Mouse (Mus musculus) embryonic facial prominence, embryonic 13.5 days (tissue): ENCODE measurements around the gene Anxa11. TPM values are rescaled to one million over a fixed set of nuclear protein-coding genes. Genes with fewer than 3 reads are reported as not detected.
A peak's percentile ranks its signal among the peaks of the same experiment; 100 is the strongest.
"Not testable (repeated sequence)": the region's sequence is repeated elsewhere in the genome, so short reads cannot be mapped to it uniquely, and the experiment has no call there.

Source experiments
- ATAC-seq: fragments of 200-750 bp; cut with Nextera tagmentation; 2 replicates; pipeline ENCODE4 v1.8.0; 2017; ENCODE audit warnings: low read depth; ENCODE audit not compliant: insufficient number of reproducible peaks, insufficient read depth, low FRiP score, low TSS enrichment
- H3K27ac ChIP-seq: fragments of 300-500 bp; sonication (generic); 2 replicates; pipeline ENCODE4 v1.5.1; 2015; ENCODE audit warnings: moderate library complexity, mild to moderate bottlenecking, inconsistent platforms
- H3K27me3 ChIP-seq: fragments of 300-500 bp; sonication (generic); 2 replicates; pipeline ENCODE4 v1.6.1; 2015; ENCODE audit warnings: mild to moderate bottlenecking, inconsistent platforms
- H3K36me3 ChIP-seq: fragments of 300-500 bp; sonication (generic); 2 replicates; pipeline ENCODE4 v1.6.1; 2015; ENCODE audit warnings: mild to moderate bottlenecking, inconsistent platforms
- H3K4me1 ChIP-seq: fragments of 300-500 bp; sonication (generic); 2 replicates; pipeline ENCODE4 v1.6.1; 2015; ENCODE audit warnings: inconsistent platforms
- H3K4me2 ChIP-seq: fragments of 300-500 bp; sonication (generic); 2 replicates; pipeline ENCODE4 v1.6.1; 2015; ENCODE audit warnings: moderate library complexity, mild to moderate bottlenecking, inconsistent platforms
- H3K4me3 ChIP-seq: fragments of 300-500 bp; sonication (generic); 2 replicates; pipeline ENCODE4 v1.5.1; 2015; ENCODE audit warnings: mild to moderate bottlenecking, inconsistent platforms
- H3K9ac ChIP-seq: fragments of 300-500 bp; sonication (generic); 2 replicates; pipeline ENCODE4 v1.6.1; 2015; ENCODE audit warnings: mild to moderate bottlenecking, inconsistent platforms
- H3K9me3 ChIP-seq: fragments of 300-500 bp; sonication (generic); 2 replicates; pipeline ENCODE4 v1.6.1; 2016; ENCODE audit warnings: inconsistent platforms
- WGBS: fragments of 180-500 bp; shearing (Covaris S2); methylation state at CpG from one replicate; pipeline ENCODE4 v1.1.7; 2015; ENCODE audit warnings: mixed read lengths; 5-methylcytosine and 5-hydroxymethylcytosine counted together
- microRNA-seq: library from miRNA; unstranded; fragments of <30 nt; microRNA quantifications from one replicate; pipeline ENCODE4, GENCODE M21; 2016
- polyA plus RNA-seq: library from polyadenylated mRNA; unstranded; fragments of >200 nt; fragmentation: Nextera tagmentation; extraction: Ambion mirVana; gene quantifications from 2 replicates; pipeline ENCODE4 v1.2.1, GENCODE M21; 2015

Anxa11 gene
- polyA plus RNA-seq, 1 experiment from 2014 or later = 15.4 TPM

- not testable (repeated sequence) for H3K4me1 ChIP-seq, H3K36me3 ChIP-seq, H3K9me3 ChIP-seq, H3K27me3 ChIP-seq, H3K9ac ChIP-seq, H3K4me2 ChIP-seq, H3K27ac ChIP-seq, H3K4me3 ChIP-seq
- WGBS = no CpG with 5 or more reads among the region's 44 CpGs
- ATAC-seq = peak; percentile 43; the same call in 1 of the 2 replicates
Observed at GRCm38 (mm10) chr14:25926814-25927561, 85.0 kb downstream of the Anxa11 start.

- H3K27me3 ChIP-seq, ATAC-seq, H3K27ac ChIP-seq, H3K9ac ChIP-seq, H3K9me3 ChIP-seq, H3K4me2 ChIP-seq, H3K4me1 ChIP-seq, H3K4me3 ChIP-seq, H3K36me3 ChIP-seq: not testable (repeated sequence)
- WGBS = no CpG with 5 or more reads among the region's 10 CpGs
Observed at GRCm38 (mm10) chr14:25927562-25927881, 85.6 kb downstream of the Anxa11 start, which contains the start of gene Tmem254a. TSS of gene Tmem254a (minus strand) at chr14:25927672.

Small RNAs within 50 kb of the gene (microRNA-seq; reads per million reads assigned to microRNA genes)
- not detected for gene Gm23701

Other genes with a start within 250 kb of the Anxa11 start
- 31.4 and 34.1 TPM in 2 replicates for gene Ppif, start 148.0 kb upstream of the Anxa11 start, polyA plus RNA-seq
- 29.4 and 32.7 TPM in 2 replicates for gene Zcchc24, start 73.1 kb upstream of the Anxa11 start, polyA plus RNA-seq
- 1.7 TPM in 1 of 2 replicates, not detected in the other for gene Plac9a, start 60.9 kb downstream of the Anxa11 start, polyA plus RNA-seq
- gene Tmem254a, start 85.5 kb downstream of the Anxa11 start, polyA plus RNA-seq = 2.5 and 3.2 TPM in 2 replicates
- not detected in 2 replicates for gene Cphx1, start 96.1 kb downstream of the Anxa11 start, polyA plus RNA-seq
- 2.4 and 2.7 TPM in 2 replicates for gene Duxbl1, start 136.4 kb downstream of the Anxa11 start, polyA plus RNA-seq
- gene Gm9780, start 200.6 kb downstream of the Anxa11 start, polyA plus RNA-seq = 5.9 and 7.7 TPM in 2 replicates
- 34.0 and 35.7 TPM in 2 replicates for gene Tmem254c, start 225.2 kb downstream of the Anxa11 start, polyA plus RNA-seq
- not detected in 2 replicates for gene Cphx2, start 239.4 kb downstream of the Anxa11 start, polyA plus RNA-seq
- not detected in 2 replicates for gene Cphx3, start 240.1 kb downstream of the Anxa11 start, polyA plus RNA-seq